Mouse (Mus musculus) lung, embryonic 16.5 days (tissue): ENCODE measurements at regions not wholly inside any gene's neighbourhood (a gene's known extent, or its start where the extent isn't known, plus 50 kb on each side); places are given as distances from the start of the nearest gene placed in this dataset.

ENCODE experiments used
- ATAC-seq: fragments of 200-750 bp; cut with Nextera tagmentation; 2 replicates; pipeline ENCODE4 v1.8.0; 2017; ENCODE audit warnings: low read depth, mild to moderate bottlenecking, moderate library complexity
- H3K27ac ChIP-seq: fragments of 300-500 bp; sonication (generic); 2 replicates; pipeline ENCODE4 v1.5.1; 2014; ENCODE audit warnings: mild to moderate bottlenecking, control low read depth, low read length
- H3K27me3 ChIP-seq: fragments of 300-500 bp; sonication (generic); 2 replicates; pipeline ENCODE4 v1.6.1; 2014; ENCODE audit warnings: low read depth, low read length, mixed read lengths; ENCODE audit not compliant: control insufficient read depth, insufficient read depth
- H3K36me3 ChIP-seq: fragments of 300-500 bp; sonication (generic); 2 replicates; pipeline ENCODE4 v1.6.1; 2014; ENCODE audit warnings: low read length; ENCODE audit not compliant: control insufficient read depth, insufficient read depth
- H3K4me1 ChIP-seq: fragments of 300-500 bp; sonication (generic); replicated peaks from 2 replicates; pipeline ENCODE4 v1.6.1; 2014; ENCODE audit warnings: low read length, mixed read lengths; ENCODE audit not compliant: control insufficient read depth, insufficient read depth
- H3K4me2 ChIP-seq: fragments of 300-500 bp; sonication (generic); 2 replicates; pipeline ENCODE4 v1.6.1; 2014; ENCODE audit warnings: low read depth, low read length, control low read depth
- H3K4me3 ChIP-seq: fragments of 300-500 bp; sonication (generic); 2 replicates; pipeline ENCODE4 v1.5.1; 2014; ENCODE audit warnings: mild to moderate bottlenecking, low read length, control low read depth
- H3K9ac ChIP-seq: fragments of 300-500 bp; sonication (generic); 2 replicates; pipeline ENCODE4 v1.6.1; 2014; ENCODE audit warnings: low read length, control low read depth
- H3K9me3 ChIP-seq: fragments of 300-500 bp; sonication (generic); 2 replicates; pipeline ENCODE4 v1.6.1; 2016; ENCODE audit warnings: low read length; ENCODE audit not compliant: control insufficient read depth
- WGBS: fragments of 180-500 bp; shearing (Covaris S2); extraction: QIAGEN DNeasy Blood & Tissue Kit; methylation state at CpG from one replicate; pipeline ENCODE4 v1.1.7; 2014; 5-methylcytosine and 5-hydroxymethylcytosine counted together

DNA sequence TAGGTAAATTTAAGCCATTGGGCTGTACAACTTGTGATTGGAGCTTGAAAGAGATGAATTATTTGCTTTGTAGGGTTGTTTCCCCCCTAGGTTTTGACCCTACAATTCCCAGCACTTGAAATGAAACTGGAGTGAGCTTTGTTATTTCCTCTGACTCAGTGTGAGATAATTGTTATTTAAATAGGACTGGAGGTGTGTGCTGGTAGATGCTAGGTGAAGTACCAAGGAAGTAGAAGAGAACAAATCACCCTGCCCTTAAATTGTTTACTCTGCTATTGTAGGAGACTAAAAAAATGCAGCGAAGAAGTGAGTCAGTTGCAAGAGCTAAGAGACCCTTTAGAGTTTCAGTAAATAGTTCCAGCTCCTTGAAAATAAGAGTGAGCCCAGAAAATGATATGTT lies 82.1 kb upstream of the Kcnip4 start:
- no peak overlapping the region for H3K27ac ChIP-seq
- H3K36me3 ChIP-seq = no peaks in the 10 kb centered on the region
- H3K9me3 ChIP-seq = no peaks in the 10 kb centered on the region
- ATAC-seq = no peak
- no peaks in the 10 kb centered on the region for H3K4me1 ChIP-seq
- 38% methylated on average over 1 of the region's 1 CpGs for WGBS
- no peak overlapping the region for H3K4me2 ChIP-seq
- no peak overlapping the region for H3K9ac ChIP-seq
- H3K27me3 ChIP-seq = no peaks in the 10 kb centered on the region
- H3K4me3 ChIP-seq = no peak overlapping the region

DNA sequence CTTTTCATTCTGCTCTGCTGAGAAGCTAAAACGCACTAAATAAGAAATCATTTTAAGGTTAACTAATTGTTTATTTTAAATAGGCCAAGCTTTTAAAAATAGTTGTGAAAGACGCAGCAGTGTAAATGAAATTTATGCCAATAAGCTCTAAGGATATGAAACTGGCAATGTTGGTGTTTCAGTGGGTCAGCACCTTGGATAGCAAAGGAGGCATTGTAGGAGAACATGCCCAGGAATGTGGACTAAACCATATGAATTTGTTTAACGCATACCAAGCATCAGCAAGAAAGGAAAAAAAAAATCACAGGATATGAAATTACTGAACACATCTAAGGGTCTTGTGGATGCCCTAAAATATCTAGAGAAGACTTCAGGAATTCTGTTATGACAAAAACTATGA lies 56.1 kb upstream of the Kcnip4 start:
- no peak for ATAC-seq
- Histone ChIP-seq H3K27me3 (no peaks in the 10 kb centered on the region), H3K9me3 (no peaks in the 10 kb centered on the region), H3K36me3 (no peaks in the 10 kb centered on the region), H3K27ac (no peak overlapping the region), H3K4me1 (no peaks in the 10 kb centered on the region), H3K4me2 (no peak overlapping the region), H3K9ac (no peak overlapping the region), H3K4me3 (no peak overlapping the region)
- WGBS = 62% methylated on average over 3 of the region's 3 CpGs

DNA sequence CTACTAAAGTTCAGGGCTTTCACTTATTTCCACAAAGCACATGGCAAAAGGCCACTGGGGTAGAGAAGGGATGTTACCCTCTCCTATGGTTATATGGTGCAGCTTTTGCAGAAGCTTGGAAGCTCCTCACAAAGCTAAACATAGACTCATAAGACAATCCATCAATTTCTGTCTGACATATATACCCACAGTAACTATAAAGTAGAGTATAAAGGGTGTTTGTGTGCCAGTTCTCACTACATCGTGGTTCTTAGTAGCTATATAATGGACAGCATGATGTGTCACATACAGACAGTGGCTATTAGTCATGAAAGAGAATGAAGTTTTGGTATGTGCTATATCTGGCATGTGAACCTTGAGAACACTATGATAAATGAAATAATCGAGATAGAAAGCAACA lies 51.2 kb upstream of the Kcnip4 start:
- H3K4me3 ChIP-seq = no peak overlapping the region
- H3K4me2 ChIP-seq = no peak overlapping the region
- no peak overlapping the region for H3K27ac ChIP-seq
- no peaks in the 10 kb centered on the region for H3K36me3 ChIP-seq
- 44% methylated on average over 2 of the region's 2 CpGs for WGBS
- no peak overlapping the region for H3K9ac ChIP-seq
- no peaks in the 10 kb centered on the region for H3K9me3 ChIP-seq
- no peaks in the 10 kb centered on the region for H3K27me3 ChIP-seq
- no peaks in the 10 kb centered on the region for H3K4me1 ChIP-seq
- no peak for ATAC-seq
